ENCODE assay signal across 8 mouse cellular contexts in genomic region chr9:59655958-59656634, GRCm38 (mm10). TPM values are rescaled to one million over a fixed set of nuclear protein-coding genes. Genes with fewer than 3 reads are reported as not detected.
DNase-seq lines count a peak whose midpoint lies in the region; ATAC-seq lines count a peak whose summit lies in the region.

TSS of gene Pkm (plus strand) at chr9:59656368.

- peak; percentile 88 for ATAC-seq in heart, embryonic 13.5 days (ENCODE audit: extremely low read depth, insufficient number of reproducible peaks, low FRiP score, low TSS enrichment)
- peak; percentile 85 for ATAC-seq in liver, embryonic 12.5 days
- ATAC-seq in stomach, embryonic 15.5 days (ENCODE audit: insufficient read depth, low FRiP score, low read depth): peak; percentile 91

- peak; percentile 99 for DNase-seq in CD4-positive, CD25-positive, alpha-beta regulatory T cell, adult 2 months (ENCODE audit: low read depth, low spot score)
- DNase-seq in fat pad, adult 2 months (ENCODE audit: extremely low read depth, low read depth, low spot score): peak; percentile 99
- peak; percentile 96 for DNase-seq in kidney, postnatal 10 days
- DNase-seq in natural killer cell, adult 2 months (ENCODE audit: low spot score in 2 of 2): peak; percentile 92 to 97

- H3K4me3 ChIP-seq in brown adipose tissue, adult 24 weeks (ENCODE audit: insufficient read depth, low read depth, low read length): peak within 1 kb of the TSS; percentile 95
- H3K4me3 ChIP-seq in heart, embryonic 13.5 days: peak within 1 kb of the TSS; percentile 88
- peak within 1 kb of the TSS; percentile 71 for H3K4me3 ChIP-seq in liver, embryonic 12.5 days
- H3K4me3 ChIP-seq in stomach, embryonic 15.5 days (replicated peaks): peak within 1 kb of the TSS; percentile 91

- peak within 1 kb of the TSS; percentile 99 for H3K9ac ChIP-seq in heart, embryonic 13.5 days
- H3K9ac ChIP-seq in liver, embryonic 12.5 days: peak within 1 kb of the TSS; percentile 72
- H3K9ac ChIP-seq in stomach, embryonic 15.5 days: peak within 1 kb of the TSS; percentile 82

- peaks cover 11% of the 10 kb centered on the region for H3K4me1 ChIP-seq in brown adipose tissue, adult 24 weeks (ENCODE audit: control insufficient read depth, insufficient read depth, insufficient read length, low read length)
- H3K4me1 ChIP-seq in heart, embryonic 13.5 days: peaks cover 51% of the 10 kb centered on the region
- peaks cover 83% of the 10 kb centered on the region for H3K4me1 ChIP-seq in liver, embryonic 12.5 days
- peaks cover 28% of the 10 kb centered on the region for H3K4me1 ChIP-seq in stomach, embryonic 15.5 days

- no peaks in the 10 kb centered on the region for H3K9me3 ChIP-seq in heart, embryonic 13.5 days
- H3K9me3 ChIP-seq in liver, embryonic 12.5 days (replicated peaks): no peaks in the 10 kb centered on the region
- H3K9me3 ChIP-seq in stomach, embryonic 15.5 days: no peaks in the 10 kb centered on the region

- peak within 1 kb of the TSS; percentile 91 for H3K27ac ChIP-seq in brown adipose tissue, adult 24 weeks (replicated peaks; ENCODE audit: low read depth, low read length)
- peak within 1 kb of the TSS; percentile 99 for H3K27ac ChIP-seq in heart, embryonic 13.5 days (replicated peaks)
- H3K27ac ChIP-seq in liver, embryonic 12.5 days: peak within 1 kb of the TSS; percentile 89
- H3K27ac ChIP-seq in stomach, embryonic 15.5 days: peak within 1 kb of the TSS; percentile 97

- H3K4me2 ChIP-seq in heart, embryonic 13.5 days: peak within 1 kb of the TSS; percentile 89
- peak within 1 kb of the TSS; percentile 94 for H3K4me2 ChIP-seq in liver, embryonic 12.5 days
- H3K4me2 ChIP-seq in stomach, embryonic 15.5 days: peak within 1 kb of the TSS; percentile 78

- under 1% methylated on average over 46 of the region's 46 CpGs for WGBS in heart, embryonic 13.5 days
- under 1% methylated on average over 46 of the region's 46 CpGs for WGBS in liver, embryonic 12.5 days (ENCODE audit: insufficient replicate concordance)
- under 1% methylated on average over 46 of the region's 46 CpGs for WGBS in stomach, embryonic 15.5 days

- peaks cover 27% of the 10 kb centered on the region for H3K36me3 ChIP-seq in heart, embryonic 13.5 days
- peaks cover 9% of the 10 kb centered on the region; the same call in 1 of the 2 replicates for H3K36me3 ChIP-seq in liver, embryonic 12.5 days
- no peaks in the 10 kb centered on the region for H3K36me3 ChIP-seq in stomach, embryonic 15.5 days

- H3K27me3 ChIP-seq in heart, embryonic 13.5 days (replicated peaks): no peaks in the 10 kb centered on the region
- H3K27me3 ChIP-seq in liver, embryonic 12.5 days (replicated peaks): peaks cover 21% of the 10 kb centered on the region
- no peaks in the 10 kb centered on the region for H3K27me3 ChIP-seq in stomach, embryonic 15.5 days (replicated peaks)

RNA-seq across cellular contexts. Expression of gene Pkm, which starts in this region (rescaled TPM):
- polyA plus RNA-seq in brown adipose tissue, adult 24 weeks (2012; ENCODE audit: insufficient read depth, insufficient read length, missing spikeins): 1,903 and 1,933 TPM in 2 replicates
- 1,816 and 1,974 TPM in 2 replicates for polyA plus RNA-seq in heart, embryonic 13.5 days (2015; fragmentation: Nextera tagmentation; extraction: Ambion mirVana)
- 439 and 489 TPM in 2 replicates for polyA plus RNA-seq in liver, embryonic 12.5 days (2016; fragmentation: Nextera tagmentation; extraction: Ambion mirVana)
- polyA plus RNA-seq in stomach, embryonic 15.5 days (2015; fragmentation: Nextera tagmentation; extraction: Ambion mirVana): 989 and 1,080 TPM in 2 replicates

Comparison
In these comparisons a context has a peak if more than half of its experiments do, and no peak if none do; other contexts are left out.
1. Peak in every context shown above with its lines: DNase-seq, ATAC-seq, H3K4me3 ChIP-seq and H3K27ac ChIP-seq.